Mouse (Mus musculus) inflammation-experienced regulatory T-cells, adult 6 months (primary cell): ENCODE results near the gene Cabp2. TPM values are rescaled to one million over a fixed set of nuclear protein-coding genes. Genes with fewer than 3 reads are reported as not detected.
"Not testable (repeated sequence)": the region's sequence is repeated elsewhere in the genome, so short reads cannot be mapped to it uniquely, and the experiment has no call there.

Experiments
- ATAC-seq: one replicate; pipeline ENCODE4 v1.8.0; 2017
- polyA plus RNA-seq, 3 experiments: library from polyadenylated mRNA; unstranded; fragments of 100-300 nt; shearing (Covaris generic); gene quantifications; one replicate each; pipeline ENCODE4 v1.2.1; 2017

Cabp2 gene
- polyA plus RNA-seq, 3 experiments from 2014 or later: not detected

- no peak for ATAC-seq
These were observed 21.2 kb downstream of the Cabp2 start for GRCm38 (mm10) chr19:4102626-4103025.

- no peak for ATAC-seq
These were observed 21.9 kb downstream of the Cabp2 start for GRCm38 (mm10) chr19:4103294-4103693.

- no peak for ATAC-seq
These were observed 22.4 kb downstream of the Cabp2 start for GRCm38 (mm10) chr19:4103792-4104191.

GRCm38 (mm10) chr19:4104675-4105194 lies 23.4 kb downstream of the Cabp2 start:
- no peak for ATAC-seq

GRCm38 (mm10) chr19:4106654-4107053 lies 25.3 kb downstream of the Cabp2 start:
- ATAC-seq: no peak

- no peak for ATAC-seq
These were observed 27.2 kb downstream of the Cabp2 start for GRCm38 (mm10) chr19:4108535-4108934.

GRCm38 (mm10) chr19:4112063-4112960 lies 30.9 kb downstream of the Cabp2 start:
- ATAC-seq: no peak

- ATAC-seq: peak; percentile 17
These were observed 31.9 kb downstream of the Cabp2 start for GRCm38 (mm10) chr19:4113186-4113805.

GRCm38 (mm10) chr19:4113806-4114230 lies 32.4 kb downstream of the Cabp2 start:
- ATAC-seq: peak; percentile 84

- ATAC-seq: no peak
These were observed 33.2 kb downstream of the Cabp2 start for GRCm38 (mm10) chr19:4114551-4114950.

- ATAC-seq: no peak
These were observed 33.8 kb downstream of the Cabp2 start for GRCm38 (mm10) chr19:4115144-4115543.

GRCm38 (mm10) chr19:4115816-4116215 lies 34.4 kb downstream of the Cabp2 start:
- ATAC-seq: no peak

- ATAC-seq: no peak
These were observed 35.6 kb downstream of the Cabp2 start for GRCm38 (mm10) chr19:4117006-4117405.

GRCm38 (mm10) chr19:4118350-4118749 lies 37.0 kb downstream of the Cabp2 start:
- no peak for ATAC-seq

GRCm38 (mm10) chr19:4119716-4120487 lies 38.5 kb downstream of the Cabp2 start:
- peak; percentile 79 for ATAC-seq

- no peak for ATAC-seq
These were observed 39.1 kb downstream of the Cabp2 start for GRCm38 (mm10) chr19:4120496-4120895.

GRCm38 (mm10) chr19:4121097-4121805 lies 39.9 kb downstream of the Cabp2 start:
- peak; percentile 62 for ATAC-seq

- not testable (repeated sequence) for ATAC-seq
These were observed 40.5 kb downstream of the Cabp2 start for GRCm38 (mm10) chr19:4121896-4122295.

- no peak for ATAC-seq
These were observed 41.3 kb downstream of the Cabp2 start for GRCm38 (mm10) chr19:4122411-4123370.

GRCm38 (mm10) chr19:4124432-4124831 lies 43.1 kb downstream of the Cabp2 start:
- ATAC-seq: no peak

- ATAC-seq: not testable (repeated sequence)
These were observed 43.9 kb downstream of the Cabp2 start for GRCm38 (mm10) chr19:4125268-4125667.
